Mouse (Mus musculus) ES-E14 (cell line): ENCODE data around the gene Uvrag. TPM values are rescaled to one million over a fixed set of nuclear protein-coding genes. Genes with fewer than 3 reads are reported as not detected.

Experiments
- DNase-seq: peaks from one replicate; pipeline ENCODE4 v3.0.0-alpha.2; 2013; ENCODE audit warnings: low read depth, low spot score
- H3K27ac ChIP-seq: 2 replicates; pipeline ENCODE4 v1.5.1; 2012; ENCODE audit warnings: low read depth, mild to moderate bottlenecking, low read length, moderate library complexity, mixed read lengths; ENCODE audit not compliant: poor library complexity, insufficient read depth, severe bottlenecking
- H3K36me3 ChIP-seq: 2 replicates; pipeline ENCODE4 v1.6.1; 2012; ENCODE audit warnings: mild to moderate bottlenecking, low read length, moderate library complexity, mixed read lengths; ENCODE audit not compliant: control insufficient read depth, poor library complexity, insufficient read depth, severe bottlenecking
- H3K4me1 ChIP-seq, 2 experiments: fragments of 150-350 bp in 1 of 2; sonication (generic) in 1 of 2; 2 replicates each; pipeline ENCODE4 v1.6.1; 2012; ENCODE audit warnings: low read length in 2 of 2, mild to moderate bottlenecking in 1 of 2, mixed read lengths in 1 of 2; ENCODE audit not compliant: control insufficient read depth in 2 of 2, insufficient read depth in 2 of 2, poor library complexity in 1 of 2
- H3K4me3 ChIP-seq, 2 experiments: fragments of 150-350 bp in 1 of 2; sonication (generic) in 1 of 2; 2 replicates each; pipeline ENCODE4 v1.5.1; 2012; ENCODE audit warnings: low read length in 2 of 2, low read depth in 1 of 2, mild to moderate bottlenecking in 1 of 2, mixed read lengths in 1 of 2; ENCODE audit not compliant: insufficient read depth in 1 of 2, poor library complexity in 1 of 2, severe bottlenecking in 1 of 2
- H3K9ac ChIP-seq: 2 replicates; pipeline ENCODE4 v1.6.1; 2012; ENCODE audit warnings: low read depth, mild to moderate bottlenecking, low read length, mixed read lengths; ENCODE audit not compliant: poor library complexity, insufficient read depth, severe bottlenecking
- H3K9me3 ChIP-seq: fragments of 150-350 bp; sonication (generic); 2 replicates; pipeline ENCODE4 v1.6.1; 2012; ENCODE audit warnings: low read depth, mild to moderate bottlenecking, low read length; ENCODE audit not compliant: control insufficient read depth, insufficient read depth
- CHD2 ChIP-seq: IDR thresholded peaks from 2 replicates; pipeline ENCODE4 v1.6.1; 2014; ENCODE audit warnings: mild to moderate bottlenecking, low read depth, low read length, inconsistent platforms
- HCFC1 ChIP-seq: IDR thresholded peaks from 2 replicates; pipeline ENCODE4 v1.6.1; 2012; ENCODE audit warnings: low read length, inconsistent platforms, borderline replicate concordance; ENCODE audit not compliant: insufficient read depth
- MAFK ChIP-seq: IDR thresholded peaks from 2 replicates; pipeline ENCODE4 v1.6.1; 2014; ENCODE audit warnings: mild to moderate bottlenecking, low read depth, low read length, inconsistent platforms; ENCODE audit not compliant: insufficient read depth
- ZC3H11A ChIP-seq: IDR thresholded peaks from 2 replicates; pipeline ENCODE4 v1.6.1; 2012; ENCODE audit warnings: low read depth, mild to moderate bottlenecking, inconsistent platforms, low read length, borderline replicate concordance
- ZNF384 ChIP-seq: IDR thresholded peaks from 2 replicates; pipeline ENCODE4 v1.6.1; 2012; ENCODE audit warnings: low read depth, low read length, inconsistent platforms
- in situ Hi-C, 2 experiments: fragments of 600-800 bp; cut with MboI; formaldehyde crosslinking; loops; one replicate each; pipeline ENCODE4 v1.15.1; 2025; ENCODE audit warnings: low sequenced_read_pairs in 2 of 2, inconsistent platforms in 1 of 2; ENCODE audit not compliant: unreplicated experiment in 2 of 2
- total RNA-seq: library from RNA; depleted of rRNA; stranded (reverse); fragments of 300-350 nt; gene quantifications from 2 replicates; pipeline ENCODE4 v1.2.3, GENCODE M21; 2012

Gene Uvrag
- total RNA-seq, 1 experiment = 14.6 TPM

DNA sequence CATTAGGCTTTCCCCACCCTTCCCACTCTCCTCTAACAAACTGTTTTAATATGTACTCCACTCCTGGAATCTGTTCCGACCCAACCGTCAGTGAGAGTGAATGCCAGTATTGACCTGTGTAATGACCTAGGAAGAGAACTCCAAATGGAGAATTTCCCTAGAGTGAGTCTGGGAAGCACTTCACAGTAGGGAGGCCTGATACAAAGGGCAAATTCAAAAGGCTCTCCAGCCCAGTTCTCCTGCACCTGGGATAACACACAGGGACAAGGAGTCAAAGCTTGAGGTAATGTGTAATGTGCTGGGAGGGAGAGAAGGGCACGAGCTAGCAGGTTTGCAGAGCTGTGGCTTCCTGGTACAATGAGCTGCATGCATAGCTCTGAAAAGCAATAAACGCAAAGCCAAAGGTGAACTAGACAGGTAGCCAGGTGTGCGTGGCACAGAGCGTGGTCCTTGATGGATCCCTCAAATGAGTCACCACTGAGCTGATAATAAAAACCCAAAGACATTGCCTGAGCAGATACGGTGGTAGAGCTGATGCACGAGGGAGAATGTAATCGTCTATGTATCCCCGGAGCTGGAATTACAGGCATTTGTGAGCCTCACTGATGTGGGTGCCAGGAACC lies 213.9 kb downstream of the Uvrag start:
- DNase-seq = no peak
- no peaks in the 10 kb centered on the region for H3K4me1 ChIP-seq
- in situ Hi-C loops = no loop called here
- no peak for TF ChIP-seq MAFK
- no peaks in the 10 kb centered on the region for H3K9me3 ChIP-seq
- H3K9ac ChIP-seq = no peak overlapping the region
- no peak overlapping the region for H3K27ac ChIP-seq
- H3K4me3 ChIP-seq = no peak overlapping the region
- H3K36me3 ChIP-seq = no peaks in the 10 kb centered on the region

DNA sequence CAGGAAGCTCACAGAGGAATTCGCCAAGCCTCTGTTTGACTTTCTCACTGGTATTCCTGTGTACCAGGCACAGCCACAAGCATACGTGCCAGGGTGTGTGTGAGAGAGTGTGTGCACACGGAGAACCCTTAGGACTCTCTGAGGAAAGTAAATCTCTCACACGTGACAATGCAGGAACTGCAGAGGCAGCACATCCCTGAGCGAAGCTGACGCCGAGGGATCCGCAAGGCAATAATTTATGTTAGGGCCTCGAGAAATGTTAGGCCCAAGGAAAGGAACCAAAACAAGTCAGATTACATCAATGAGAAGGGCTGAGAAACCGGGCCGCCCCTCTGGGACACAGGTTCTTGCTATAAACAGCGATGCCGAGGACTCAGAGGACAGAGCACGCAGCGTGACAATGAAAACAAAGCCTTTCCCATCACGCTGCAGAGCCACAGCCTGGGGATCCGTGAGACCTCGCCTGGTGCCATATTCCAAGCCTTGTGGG lies 216.5 kb downstream of the Uvrag start:
- DNase-seq = no peak
- Histone ChIP-seq H3K4me3 (no peak overlapping the region), H3K27ac (no peak overlapping the region), H3K4me1 (no peaks in the 10 kb centered on the region), H3K9ac (no peak overlapping the region), H3K9me3 (no peaks in the 10 kb centered on the region), H3K36me3 (no peaks in the 10 kb centered on the region)
- in situ Hi-C loops = no loop called here
- TF ChIP-seq HCFC1 = no peak

DNA sequence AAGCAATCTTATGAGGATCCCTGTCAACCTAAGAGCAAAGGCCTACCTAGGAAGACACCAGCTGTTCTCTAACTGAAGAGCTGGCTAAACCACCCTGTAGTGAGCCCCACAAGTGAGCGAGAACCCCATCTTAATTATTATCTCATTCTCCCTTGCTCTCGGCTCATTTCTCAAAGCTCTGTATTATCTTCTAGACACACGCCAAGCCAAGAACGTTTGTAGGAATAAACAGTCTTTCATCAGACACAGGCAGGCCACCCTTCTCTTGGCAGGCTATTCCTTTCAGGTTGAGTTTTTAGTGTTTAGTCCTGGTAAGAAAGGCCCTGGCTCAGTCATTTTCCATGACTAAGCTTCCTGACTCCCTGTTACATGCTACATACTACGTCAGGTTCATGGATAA lies 218.0 kb downstream of the Uvrag start:
- no peak for DNase-seq
- Histone ChIP-seq H3K4me1 (no peaks in the 10 kb centered on the region), H3K9ac (no peak overlapping the region), H3K4me3 (no peak overlapping the region), H3K9me3 (no peaks in the 10 kb centered on the region), H3K27ac (no peak overlapping the region), H3K36me3 (no peaks in the 10 kb centered on the region)
- TF ChIP-seq ZNF384 (no peak), CHD2 (no peak)
- in situ Hi-C loops = no loop called here

DNA sequence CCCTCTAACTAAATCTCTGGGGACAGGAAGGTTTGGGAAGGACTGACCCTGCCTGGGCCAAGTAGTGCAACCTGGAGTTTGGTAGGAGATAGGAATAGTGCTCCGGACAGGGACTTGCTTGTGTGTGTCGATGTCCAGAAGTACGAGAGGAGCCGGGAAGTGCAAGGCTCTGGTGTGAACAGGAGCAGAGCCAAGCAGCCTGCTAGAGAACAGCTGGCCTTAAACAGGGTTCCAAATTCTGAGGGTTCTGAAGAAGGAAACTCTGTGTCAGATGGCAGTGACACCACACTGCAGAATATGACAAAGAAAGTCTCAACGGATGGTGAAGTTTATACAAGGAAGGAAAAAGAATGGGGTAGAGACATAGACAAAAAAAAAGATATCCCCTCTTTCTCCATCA lies 223.5 kb downstream of the Uvrag start:
- Histone ChIP-seq H3K4me3 (no peak overlapping the region), H3K9me3 (no peaks in the 10 kb centered on the region)
- in situ Hi-C loops = no loop called here

DNA sequence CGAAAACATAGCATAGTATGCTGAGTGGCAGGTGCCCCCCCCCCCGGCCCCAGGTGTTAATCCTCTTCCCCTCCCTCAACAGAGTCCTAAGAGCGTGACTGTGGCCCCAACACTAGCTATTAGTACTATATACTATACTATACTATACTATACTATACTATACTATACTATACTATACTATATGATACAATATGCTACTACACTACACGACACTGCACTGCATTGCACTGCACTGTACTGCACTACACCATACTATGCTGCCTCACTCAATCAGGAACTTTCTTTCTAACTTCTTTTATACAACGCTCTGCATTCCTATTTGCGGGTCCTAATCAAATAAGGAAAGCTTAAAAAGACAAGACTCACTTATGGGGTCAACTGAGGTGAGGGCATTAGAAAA lies 224.4 kb downstream of the Uvrag start:
- no peak overlapping the region for H3K4me3 ChIP-seq
- TF ChIP-seq ZNF384 (no peak), MAFK (no peak), ZC3H11A (no peak), HCFC1 (no peak), CHD2 (no peak)
- no peak overlapping the region for H3K27ac ChIP-seq
- DNase-seq = no peak
- H3K4me1 ChIP-seq = no peaks in the 10 kb centered on the region
- H3K36me3 ChIP-seq = no peaks in the 10 kb centered on the region
- no peaks in the 10 kb centered on the region for H3K9me3 ChIP-seq
- no peak overlapping the region for H3K9ac ChIP-seq
- in situ Hi-C loops = no loop called here

More for the DNA sequence above, 223.5 kb downstream of the Uvrag start:
- TF ChIP-seq ZC3H11A (no peak), HCFC1 (no peak), CHD2 (no peak), MAFK (no peak), ZNF384 (no peak)
- Histone ChIP-seq H3K36me3 (no peaks in the 10 kb centered on the region), H3K4me1 (no peaks in the 10 kb centered on the region), H3K9ac (no peak overlapping the region), H3K27ac (no peak overlapping the region)
- no peak for DNase-seq
